Mouse (Mus musculus) gastrocnemius, adult 18-20 months (tissue): ENCODE measurements around the gene Mfap5. TPM values are rescaled to one million over a fixed set of nuclear protein-coding genes. Genes with fewer than 3 reads are reported as not detected.
A peak's percentile ranks its signal among the peaks of the same experiment; 100 is the strongest.
"Not testable (repeated sequence)": the region's sequence is repeated elsewhere in the genome, so short reads cannot be mapped to it uniquely, and the experiment has no call there.

ENCODE experiments used
- DNase-seq: peaks from one replicate; pipeline ENCODE4 v3.0.0; 2021; ENCODE audit warnings: low spot score
- long read RNA-seq, 2 experiments: library from polyadenylated mRNA; stranded (forward); transcript quantifications; one replicate each; pipeline ENCODE4 v2.0.0; 2021
- total RNA-seq, 2 experiments: library from RNA; stranded (reverse); gene quantifications; 2 replicates each; pipeline ENCODE4 v1.2.3; 2021

Mfap5 gene
- total RNA-seq = 10 to 100 TPM; 17.1 to 24.2 TPM
- long read RNA-seq, experiment 1, transcript Mfap5-207 (10 exons, 1,506 nt) = major isoform, 13 of 14 reads
- long read RNA-seq, experiment 1, partial matches to known transcripts = 0 of 14 reads
- long read RNA-seq, experiment 1, other reads (novel, unspliced or antisense) = 1 of 14 reads
- long read RNA-seq, experiment 2, transcript Mfap5-207 (10 exons, 1,506 nt) = major isoform, 5 of 8 reads
- long read RNA-seq, experiment 2, partial matches to known transcripts = 1 of 8 reads
- long read RNA-seq, experiment 2, other reads (novel, unspliced or antisense) = 2 of 8 reads

GRCm38 (mm10) chr6:122505545-122505944 is at the start of gene Mfap5:
TSS of gene Mfap5 (plus strand) at chr6:122505845.
- no peak for DNase-seq

DNA sequence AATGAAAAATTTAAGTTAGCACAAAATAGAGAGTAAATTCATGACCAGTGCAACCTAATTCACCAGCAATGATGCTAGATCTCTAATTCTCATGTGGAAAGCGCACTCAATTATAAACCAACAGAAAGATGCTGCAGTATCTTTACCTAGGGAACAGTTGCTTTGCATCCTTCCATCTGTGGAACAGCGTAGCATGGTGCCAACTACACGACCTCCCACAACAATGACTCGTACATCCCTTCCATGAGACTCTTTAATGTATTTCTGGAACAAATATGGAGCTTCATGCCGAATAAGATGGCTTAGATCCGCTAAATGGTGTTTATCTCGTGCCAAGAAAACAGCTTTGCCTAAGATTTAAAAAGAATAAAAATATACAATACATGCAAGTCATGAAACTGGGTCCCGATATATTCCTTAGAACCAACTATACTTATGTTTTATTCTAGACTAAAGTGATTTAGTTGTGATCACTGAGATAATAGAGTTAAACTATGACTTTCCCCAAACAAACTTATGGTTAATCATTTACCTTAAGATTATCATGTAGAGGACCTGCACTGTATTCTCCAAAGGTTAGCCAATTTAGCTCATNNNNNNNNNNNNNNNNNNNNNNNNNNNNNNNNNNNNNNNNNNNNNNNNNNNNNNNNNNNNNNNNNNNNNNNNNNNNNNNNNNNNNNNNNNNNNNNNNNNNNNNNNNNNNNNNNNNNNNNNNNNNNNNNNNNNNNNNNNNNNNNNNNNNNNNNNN is 46.5 kb upstream of the Mfap5 start:
- DNase-seq = no peak

DNA sequence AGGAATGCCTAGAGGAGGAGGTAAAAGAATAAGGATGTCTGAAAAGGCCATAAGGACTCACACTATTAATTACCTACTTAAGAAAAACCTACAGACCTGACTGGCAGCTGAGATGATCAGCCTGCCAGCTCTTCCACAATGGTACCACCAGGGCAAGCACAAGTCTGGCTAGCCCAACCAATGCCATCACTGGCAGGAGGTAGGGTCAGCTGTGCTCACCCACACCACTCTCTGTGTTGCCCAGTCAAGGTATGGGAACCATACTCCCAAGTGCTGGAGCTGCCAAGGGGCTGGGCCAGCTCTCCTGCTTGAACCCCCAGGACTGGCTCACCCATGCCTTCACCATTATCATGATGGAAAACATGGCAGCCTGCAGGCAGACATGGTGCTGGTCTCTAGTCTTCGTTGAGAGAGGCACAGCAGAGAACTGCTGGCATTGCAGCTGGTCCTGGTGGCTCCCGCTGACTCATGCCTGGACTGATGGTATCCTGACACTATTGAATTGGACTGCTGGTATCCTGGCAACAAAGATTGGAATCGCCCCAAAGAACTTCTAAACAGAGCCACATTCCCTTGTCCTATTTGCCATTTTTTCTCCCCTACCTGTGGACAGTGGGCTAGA is 39.4 kb upstream of the Mfap5 start:
- DNase-seq = no peak

GRCm38 (mm10) chr6:122469030-122469640 is 36.5 kb upstream of the Mfap5 start:
- no peak for DNase-seq

DNA sequence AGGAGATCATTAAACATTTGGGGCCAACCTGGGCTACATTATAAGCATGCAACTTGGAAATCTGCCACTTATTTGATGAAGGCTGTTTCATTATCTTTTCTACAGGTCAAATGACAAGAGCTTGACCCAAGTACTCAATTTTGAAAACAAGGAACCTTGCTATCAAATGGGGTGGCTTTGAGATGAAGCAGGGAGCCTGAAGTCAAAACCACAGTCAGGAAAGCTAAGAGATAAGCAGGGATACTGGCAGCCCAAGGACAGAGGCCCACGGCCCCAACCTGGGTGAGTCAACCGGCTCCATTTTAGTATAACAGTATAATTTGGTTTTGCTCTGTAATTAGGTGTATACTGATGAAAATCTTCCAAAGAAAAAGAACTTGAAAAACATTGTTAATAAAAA is 35.4 kb upstream of the Mfap5 start:
- DNase-seq = no peak

- not testable (repeated sequence) for DNase-seq
These were observed 34.2 kb upstream of the Mfap5 start for GRCm38 (mm10) chr6:122471461-122471860.

DNA sequence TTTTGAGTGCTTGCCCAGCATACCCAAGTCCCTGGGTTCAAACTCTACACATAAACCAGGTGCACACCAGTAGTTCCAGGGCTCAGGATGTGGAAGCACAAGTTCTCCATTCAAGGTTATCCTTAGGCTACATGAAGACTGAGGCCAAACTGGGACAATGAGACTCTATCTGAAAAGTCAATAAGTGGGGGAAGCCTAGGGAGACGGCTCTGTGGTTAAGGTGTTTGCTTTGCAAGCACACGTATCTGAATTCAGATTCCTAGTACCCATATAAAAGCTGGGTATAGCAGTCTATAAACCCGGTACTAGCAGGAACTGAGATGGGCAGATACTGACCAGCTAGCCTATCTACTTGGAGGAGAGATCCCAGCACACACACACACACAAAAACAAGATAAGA is 27.6 kb upstream of the Mfap5 start:
- DNase-seq = no peak

DNA sequence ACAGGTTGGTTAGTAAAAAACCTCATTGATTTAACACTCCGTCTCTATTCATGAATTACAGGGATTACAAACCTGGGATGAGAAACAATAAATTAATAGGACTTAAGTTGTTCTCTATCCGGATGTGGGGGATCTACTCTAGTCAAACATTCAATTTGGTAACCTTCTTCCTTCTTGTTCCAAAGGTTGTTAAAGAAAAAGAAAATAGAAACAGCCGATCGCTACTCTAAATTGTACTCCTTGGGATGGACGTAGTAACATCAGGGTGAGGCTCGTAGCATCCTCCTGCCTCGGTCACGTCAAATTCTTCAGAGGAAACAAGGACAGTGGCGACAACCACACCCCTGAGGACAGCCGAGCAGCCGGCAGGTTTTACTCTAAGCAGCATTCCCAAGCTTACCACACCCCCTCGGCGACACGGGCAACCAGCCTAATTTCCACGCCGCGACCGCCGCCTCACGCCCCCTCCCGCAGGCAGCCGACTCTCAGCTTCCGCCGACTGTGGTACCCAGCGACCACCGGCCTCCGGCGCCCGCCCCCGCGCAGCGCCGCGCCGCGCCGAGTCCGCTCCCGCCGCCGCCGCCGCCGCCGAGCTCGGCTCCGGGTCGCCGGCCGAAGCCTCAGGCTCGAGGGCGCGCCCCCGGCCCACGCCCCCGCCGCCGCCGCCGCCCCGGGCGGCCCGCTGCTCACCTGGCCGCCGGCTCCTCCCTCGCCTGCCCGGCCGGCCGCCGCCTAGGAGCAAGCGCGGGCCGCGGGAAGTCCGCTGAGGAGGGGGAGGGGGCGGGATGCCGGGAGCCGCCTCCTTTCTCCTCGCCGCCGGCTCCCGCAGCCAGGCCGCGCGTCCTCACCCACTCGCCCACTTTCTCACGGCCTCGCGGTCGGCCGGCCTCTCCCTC is 20.0 kb upstream of the Mfap5 start:
- no peak for DNase-seq

DNA sequence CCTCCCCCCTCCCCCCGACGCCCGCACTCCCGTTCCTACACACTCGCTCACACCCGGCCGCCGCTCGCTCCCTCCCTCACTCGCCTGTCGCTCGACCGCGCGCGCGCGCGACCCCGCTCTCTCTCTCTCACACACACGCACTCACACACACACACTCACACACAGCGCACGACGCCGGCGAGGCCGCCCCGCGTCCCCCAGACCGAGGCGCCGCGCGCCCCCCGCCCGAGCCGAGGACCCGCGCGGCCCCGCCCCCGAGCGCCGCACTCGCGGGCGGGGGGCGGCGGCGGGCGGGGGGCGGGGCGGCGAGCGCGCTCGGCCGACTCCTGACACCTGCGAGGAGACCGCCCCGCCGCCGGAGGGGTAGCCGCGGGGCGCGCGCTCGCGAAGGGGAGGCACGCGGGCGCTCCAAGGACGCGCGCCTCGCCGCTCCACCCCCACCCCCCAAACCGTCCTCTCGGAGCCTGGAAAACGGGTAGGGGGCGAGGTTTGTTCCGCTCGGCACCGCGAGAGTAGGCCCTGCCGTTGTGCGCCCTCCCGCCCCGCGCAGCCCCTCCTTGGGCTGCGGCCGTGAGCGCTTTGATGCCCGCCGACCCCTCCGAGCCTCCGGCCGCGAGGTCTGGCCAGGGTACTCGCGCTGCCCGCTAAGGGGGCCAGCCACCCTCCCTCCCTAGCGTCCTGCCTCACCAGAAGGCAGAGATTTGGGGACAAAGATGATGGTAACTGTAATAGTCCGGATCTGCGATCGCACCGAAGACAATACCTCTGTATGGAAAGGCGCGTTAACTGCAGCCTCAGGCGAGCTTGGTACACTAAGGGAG is 19.1 kb upstream of the Mfap5 start:
- no peak for DNase-seq

DNA sequence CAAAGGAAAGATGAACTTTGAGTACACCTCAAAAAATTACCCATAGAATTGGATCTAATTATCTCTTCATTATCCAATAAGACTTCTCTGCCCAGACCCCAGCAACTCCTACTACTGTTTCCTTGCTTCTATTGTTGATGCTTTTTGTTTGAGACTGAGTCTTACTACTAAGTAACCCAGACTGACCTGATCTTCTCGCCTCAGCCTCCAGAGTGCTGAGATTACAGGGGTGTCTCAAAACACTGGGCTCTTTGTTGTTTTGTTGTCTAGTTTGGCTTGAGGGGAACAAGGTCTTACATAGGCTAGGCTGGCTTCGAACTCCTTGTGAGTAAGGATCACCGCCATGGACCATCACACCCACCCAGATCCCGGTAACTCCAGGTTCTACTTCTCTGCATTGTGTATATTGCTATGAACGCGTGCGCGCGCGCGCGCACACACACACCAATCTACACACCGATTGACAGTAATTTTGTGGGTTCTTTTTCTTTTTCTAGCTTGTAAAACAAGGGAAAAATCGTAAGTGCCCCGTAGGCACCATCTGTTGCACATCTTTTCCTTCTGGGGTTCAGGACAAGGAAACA is 14.6 kb upstream of the Mfap5 start:
- no peak for DNase-seq

DNA sequence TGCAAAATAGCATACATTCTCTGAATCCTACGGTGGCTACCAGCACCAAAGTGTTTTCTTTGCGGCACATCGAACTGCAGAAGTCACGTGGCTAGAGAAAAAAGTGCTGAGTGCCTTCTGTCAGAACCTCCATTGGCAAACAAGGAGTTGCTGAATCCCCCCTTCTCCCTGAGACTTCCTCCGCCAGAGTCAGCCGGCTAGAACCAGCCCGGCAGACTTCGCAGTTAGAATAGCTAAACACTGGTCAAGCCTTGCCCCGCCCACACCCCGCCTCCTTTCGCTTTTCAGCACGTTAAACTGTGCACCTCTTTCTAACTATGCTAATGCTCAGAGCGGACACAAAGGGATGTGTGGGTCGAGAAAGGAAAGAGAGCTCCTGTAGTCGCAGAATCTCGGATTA is 14.1 kb upstream of the Mfap5 start:
- DNase-seq = peak; percentile 49

DNA sequence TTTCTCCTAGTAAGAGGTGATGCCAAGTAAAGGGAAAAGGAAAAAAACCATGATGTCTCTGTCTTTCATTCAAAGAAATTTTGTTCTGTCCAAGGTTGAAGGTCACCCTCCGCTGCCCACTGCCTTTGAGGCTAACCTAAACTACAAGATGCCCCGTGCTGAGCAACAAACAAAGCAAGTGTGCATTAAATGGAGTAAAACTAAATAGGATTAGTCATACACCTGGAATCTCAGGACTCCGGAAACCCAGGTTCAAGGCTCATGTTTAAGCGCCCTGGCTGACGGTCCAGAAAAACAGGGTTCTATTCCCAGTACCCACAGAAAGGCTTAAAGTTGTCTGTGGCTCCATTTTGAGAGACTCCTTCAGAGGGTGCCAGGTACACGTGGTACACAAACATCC is 13.2 kb upstream of the Mfap5 start:
- no peak for DNase-seq

DNA sequence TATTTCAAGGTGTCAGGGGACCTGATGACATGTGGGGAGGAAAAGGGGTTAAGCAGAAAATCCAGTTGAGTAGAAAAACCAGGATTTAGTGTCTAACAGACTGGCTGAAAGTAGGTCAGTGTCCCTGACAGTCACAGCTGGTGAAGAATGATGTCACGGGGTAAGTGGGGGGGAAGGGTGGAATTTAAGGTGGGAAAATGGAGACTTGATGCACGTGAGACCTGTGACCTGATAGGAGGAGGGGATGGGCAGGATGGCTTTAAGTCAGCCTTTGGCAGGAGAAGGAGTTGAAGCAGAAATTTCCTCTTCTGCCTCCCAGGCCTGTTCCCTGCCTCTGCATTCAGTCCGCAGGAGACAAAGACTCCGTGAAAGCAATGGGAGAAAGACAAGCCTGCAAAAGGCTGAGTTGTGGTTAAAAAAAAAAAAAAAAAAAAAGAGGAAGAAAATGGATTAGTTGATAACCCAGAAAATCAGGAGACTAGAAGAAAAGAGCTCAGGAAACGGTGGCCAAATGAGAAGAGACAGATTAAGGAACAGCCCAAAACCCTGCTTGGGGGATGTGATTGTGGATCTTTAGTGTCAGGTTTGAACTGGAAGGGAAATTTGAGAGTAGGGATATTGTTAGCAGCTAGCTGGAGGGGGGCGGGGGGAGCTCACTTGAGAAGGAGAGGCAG is 11.7 kb upstream of the Mfap5 start:
- DNase-seq = no peak

- DNase-seq = no peak
These were observed 10.4 kb upstream of the Mfap5 start for GRCm38 (mm10) chr6:122495082-122495881.

- peak; percentile 29 for DNase-seq
These were observed 9.1 kb upstream of the Mfap5 start for GRCm38 (mm10) chr6:122496501-122496900.

DNA sequence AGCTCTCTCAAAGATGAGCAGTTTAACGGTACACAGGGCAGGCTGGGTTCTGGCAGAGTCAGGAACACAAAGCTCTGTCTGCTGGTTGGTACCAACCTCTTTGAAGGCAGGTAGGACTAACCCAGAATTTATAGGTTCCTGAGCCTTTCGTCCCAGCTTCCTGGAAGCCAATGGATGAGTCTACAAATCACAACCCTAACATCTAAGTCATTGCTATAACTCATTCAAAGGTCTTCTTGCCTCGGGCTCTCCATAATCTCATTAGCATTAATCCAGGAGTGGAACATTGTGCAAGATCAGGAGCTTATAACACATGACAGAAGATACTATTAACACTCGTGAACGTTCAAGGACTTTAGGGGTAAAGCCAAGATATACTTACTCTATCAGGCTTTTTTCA is 7.0 kb upstream of the Mfap5 start, which contains the start of gene Rimklb:
TSS of gene Rimklb (minus strand) at position 101 of the 400 bp plus-strand sequence.
- no peak for DNase-seq

GRCm38 (mm10) chr6:122505041-122505440 is 604 bp upstream of the Mfap5 start:
- no peak for DNase-seq

GRCm38 (mm10) chr6:122508494-122508893 is 2.8 kb downstream of the Mfap5 start:
- DNase-seq = peak; percentile 84
